Mouse (Mus musculus): Measurements from ENCODE around the gene Nrd1. TPM values are rescaled to one million over a fixed set of nuclear protein-coding genes. Genes with fewer than 3 reads are reported as not detected.

Gene Nrd1
- polyA plus RNA-seq, 1 experiment: 57.3 TPM

GRCm38 (mm10) chr4:109109012-109109411, 108.6 kb downstream of the Nrd1 start:
- H3K36me3 ChIP-seq (ENCODE audit: control insufficient read depth, insufficient read depth, low read length): no peaks in the 10 kb centered on the region
- DNase-seq: no peak
- no peaks in the 10 kb centered on the region for H3K27me3 ChIP-seq (ENCODE audit: control insufficient read depth, insufficient read depth, low read length)
- H3K4me1 ChIP-seq (replicated peaks; ENCODE audit: control insufficient read depth, insufficient read depth, low read length): peaks cover 3% of the 10 kb centered on the region
- no peak overlapping the region for H3K27ac ChIP-seq (ENCODE audit: control insufficient read depth, insufficient read depth, low read length)
- no peak overlapping the region for H3K4me3 ChIP-seq (ENCODE audit: control insufficient read depth, insufficient read depth, low read length)
- 89% methylated on average over 6 of the region's 6 CpGs for WGBS
- TF ChIP-seq CTCF (IDR thresholded peaks at IDR 0.05; ENCODE audit: borderline replicate concordance, control insufficient read depth, extremely low read depth, insufficient read depth, low read length, poor library complexity) (no peak), POLR2A (IDR thresholded peaks at IDR 0.05; ENCODE audit: control insufficient read depth, extremely low read depth, insufficient read depth, low read length, poor library complexity) (no peak)

GRCm38 (mm10) chr4:109109686-109110085, 109.2 kb downstream of the Nrd1 start:
- no peak for DNase-seq
- no peaks in the 10 kb centered on the region for H3K36me3 ChIP-seq (ENCODE audit: control insufficient read depth, insufficient read depth, low read length)
- peaks cover 3% of the 10 kb centered on the region for H3K4me1 ChIP-seq (replicated peaks; ENCODE audit: control insufficient read depth, insufficient read depth, low read length)
- TF ChIP-seq CTCF (IDR thresholded peaks at IDR 0.05; ENCODE audit: borderline replicate concordance, control insufficient read depth, extremely low read depth, insufficient read depth, low read length, poor library complexity) (no peak), POLR2A (IDR thresholded peaks at IDR 0.05; ENCODE audit: control insufficient read depth, extremely low read depth, insufficient read depth, low read length, poor library complexity) (no peak)
- H3K27me3 ChIP-seq (ENCODE audit: control insufficient read depth, insufficient read depth, low read length): no peaks in the 10 kb centered on the region
- H3K27ac ChIP-seq (ENCODE audit: control insufficient read depth, insufficient read depth, low read length): no peak overlapping the region
- no peak overlapping the region for H3K4me3 ChIP-seq (ENCODE audit: control insufficient read depth, insufficient read depth, low read length)
- 96% methylated on average over 10 of the region's 10 CpGs for WGBS

DNA sequence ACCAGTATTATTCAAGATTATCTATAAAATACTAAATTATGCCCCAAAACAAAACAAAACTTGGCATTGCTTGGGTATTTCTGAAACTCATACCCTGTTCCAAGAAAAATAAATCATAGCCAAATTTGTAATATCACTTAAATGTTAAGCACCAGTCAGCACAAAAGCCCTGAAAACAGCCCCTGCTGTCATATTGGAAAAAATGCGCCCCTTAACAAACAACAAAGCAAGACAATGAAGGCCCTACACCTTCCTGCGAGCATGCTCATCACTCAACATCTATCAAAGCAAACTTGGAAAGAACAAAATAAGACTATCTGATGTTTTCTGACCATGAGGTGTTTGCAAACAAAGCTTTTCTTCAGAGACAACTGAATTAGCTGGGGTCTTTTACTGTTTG, 110.5 kb downstream of the Nrd1 start:
- no peaks in the 10 kb centered on the region for H3K36me3 ChIP-seq (ENCODE audit: control insufficient read depth, insufficient read depth, low read length)
- H3K27me3 ChIP-seq (ENCODE audit: control insufficient read depth, insufficient read depth, low read length): no peaks in the 10 kb centered on the region
- no peak overlapping the region for H3K4me3 ChIP-seq (ENCODE audit: control insufficient read depth, insufficient read depth, low read length)
- peaks cover 2% of the 10 kb centered on the region for H3K4me1 ChIP-seq (replicated peaks; ENCODE audit: control insufficient read depth, insufficient read depth, low read length)
- TF ChIP-seq POLR2A (IDR thresholded peaks at IDR 0.05; ENCODE audit: control insufficient read depth, extremely low read depth, insufficient read depth, low read length, poor library complexity) (no peak), CTCF (IDR thresholded peaks at IDR 0.05; ENCODE audit: borderline replicate concordance, control insufficient read depth, extremely low read depth, insufficient read depth, low read length, poor library complexity) (no peak)
- no peak for DNase-seq
- no peak overlapping the region for H3K27ac ChIP-seq (ENCODE audit: control insufficient read depth, insufficient read depth, low read length)
- WGBS: 93% methylated on average over 2 of the region's 2 CpGs

Other genes with a start within 250 kb of the Nrd1 start
- 0.73 and 0.84 TPM in 2 replicates for gene Zfyve9, start 219.9 kb upstream of the Nrd1 start, polyA plus RNA-seq (2012; rRNA removed)
- 19.3 and 24.3 TPM in 2 replicates for gene Btf3l4, start 167.0 kb upstream of the Nrd1 start, polyA plus RNA-seq (2012; rRNA removed)
- gene Txndc12, start 166.1 kb upstream of the Nrd1 start, polyA plus RNA-seq (2012; rRNA removed): 14.7 and 15.5 TPM in 2 replicates
- 72.6 and 76.0 TPM in 2 replicates for gene Kti12, start 152.9 kb upstream of the Nrd1 start, polyA plus RNA-seq (2012; rRNA removed)
- not detected in 2 replicates for gene A730015C16Rik, start 152.0 kb upstream of the Nrd1 start, polyA plus RNA-seq (2012; rRNA removed)
- 0.91 and 1.7 TPM in 2 replicates for gene Rab3b, start 121.6 kb upstream of the Nrd1 start, polyA plus RNA-seq (2012; rRNA removed)
- 87.0 and 93.2 TPM in 2 replicates for gene Osbpl9, start 201.6 kb downstream of the Nrd1 start, polyA plus RNA-seq (2012; rRNA removed)
- 0.10 TPM in 1 of 2 replicates, not detected in the other for gene Calr4, start 233.8 kb downstream of the Nrd1 start, polyA plus RNA-seq (2012; rRNA removed)

Measured in thymus, adult 2 months (tissue).